Mouse (Mus musculus) heart, postnatal 4 days (tissue): ENCODE results near the gene Pdpk1. TPM values are rescaled to one million over a fixed set of nuclear protein-coding genes. Genes with fewer than 3 reads are reported as not detected.

Source experiments
- DNase-seq: peaks from one replicate; pipeline ENCODE4 v3.0.0; 2021
- total RNA-seq, 2 experiments: library from RNA; stranded (reverse); gene quantifications; 2 replicates each; pipeline ENCODE4 v1.2.3; 2021

The Pdpk1 gene
- total RNA-seq, 2 experiments from 2014 or later: 62.1 to 62.6 TPM

DNA sequence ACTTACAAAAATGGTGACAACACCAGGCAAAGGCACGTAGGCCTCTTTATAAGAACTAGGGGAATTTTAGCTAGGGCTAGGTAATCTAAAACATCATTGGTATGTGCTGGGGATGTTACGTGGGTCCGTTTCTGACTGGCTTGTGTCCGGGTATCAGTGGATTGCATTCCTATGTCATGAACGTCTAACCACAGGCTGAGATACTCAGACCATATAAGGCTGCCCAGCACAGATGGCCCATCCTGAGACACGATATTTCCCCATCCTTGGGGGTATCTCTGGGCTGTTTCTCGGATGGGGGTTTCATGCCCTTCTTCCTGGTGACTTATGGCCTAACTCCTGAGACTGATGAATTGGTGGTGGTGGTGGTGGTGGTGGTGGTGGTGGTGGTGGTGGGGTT lies 115.6 kb downstream of the Pdpk1 start:
- no peak for DNase-seq

DNA sequence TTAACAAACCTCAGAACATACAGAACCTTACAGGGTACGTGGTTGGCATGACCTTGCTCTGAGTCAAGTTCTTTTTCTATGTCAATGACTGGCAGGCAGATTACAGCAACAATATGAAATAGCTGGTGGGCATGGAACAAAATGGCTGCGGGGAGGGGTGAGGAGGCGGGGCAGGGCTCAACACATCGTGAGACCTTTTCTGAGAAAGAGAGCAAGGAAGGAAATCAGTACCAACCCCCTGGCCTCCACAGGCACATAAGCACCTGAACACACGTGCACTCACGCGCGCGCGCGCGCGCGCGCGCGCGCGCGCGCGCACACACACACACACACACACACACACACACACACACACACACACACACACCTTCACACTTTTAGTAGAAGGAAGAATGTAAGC lies 120.2 kb downstream of the Pdpk1 start:
- DNase-seq: no peak

DNA sequence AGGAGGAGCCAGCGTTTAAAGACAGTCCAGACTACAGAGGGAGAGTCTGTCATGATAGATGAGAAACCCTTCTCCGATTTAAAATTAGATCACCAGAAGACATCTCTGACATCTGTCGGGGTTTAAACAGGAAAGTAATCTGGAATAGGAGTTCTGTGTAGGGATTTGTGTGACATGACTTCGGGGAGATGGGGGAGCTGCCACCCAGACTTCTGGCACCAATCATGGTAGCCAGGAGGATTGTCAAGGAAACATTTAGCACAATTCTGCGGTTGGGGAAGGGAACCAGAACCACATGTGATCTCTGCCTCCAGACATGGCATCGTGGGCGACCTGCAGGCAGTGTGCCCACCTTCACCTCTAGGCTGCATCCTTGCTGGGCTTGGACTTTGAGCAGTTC lies 121.2 kb downstream of the Pdpk1 start:
- no peak for DNase-seq

Other genes starting within 250 kb of the Pdpk1 start
- gene Dcpp3, start 233.5 kb downstream of the Pdpk1 start, total RNA-seq: not detected
- not detected for gene Sbp, start 209.3 kb downstream of the Pdpk1 start, total RNA-seq
- gene Sbpl, start 195.7 kb downstream of the Pdpk1 start, total RNA-seq: not detected
- not detected for gene Prss30, start 170.4 kb downstream of the Pdpk1 start, total RNA-seq
- gene Prss22, start 152.8 kb downstream of the Pdpk1 start, total RNA-seq: not detected
- not detected for gene Prss27, start 112.8 kb downstream of the Pdpk1 start, total RNA-seq
- 10 to 100 TPM; 25.4 to 26.0 TPM for gene Kctd5, start 77.4 kb downstream of the Pdpk1 start, total RNA-seq
- 10 to 100 TPM; 19.5 to 19.6 TPM for gene Amdhd2, start 12.8 kb upstream of the Pdpk1 start, total RNA-seq
- 100 to 1,000 TPM; 291 to 298 TPM for gene Atp6v0c, start 18.8 kb upstream of the Pdpk1 start, total RNA-seq
- 10 to 100 TPM in 1 of 2 experiments, 1 to 10 TPM in 1; 9.6 to 10.9 TPM for gene Tbc1d24, start 54.6 kb upstream of the Pdpk1 start, total RNA-seq
- gene Ntn3, start 58.6 kb upstream of the Pdpk1 start, total RNA-seq: 1 to 10 TPM; 2.3 to 2.4 TPM
- 1 to 10 TPM; 4.2 to 5.1 TPM for gene Tedc2, start 69.9 kb upstream of the Pdpk1 start, total RNA-seq
- gene Ccnf, start 100.6 kb upstream of the Pdpk1 start, total RNA-seq: 10 to 100 TPM; 18.1 to 20.1 TPM
- gene Abca17, start 200.1 kb upstream of the Pdpk1 start, total RNA-seq: under 1 TPM in 1 of 2 experiments, not detected in 1; 0.05 TPM
- 10 to 100 TPM; 14.7 to 16.8 TPM for gene Abca3, start 201.0 kb upstream of the Pdpk1 start, total RNA-seq